Mouse (Mus musculus): ENCODE results near the gene Kirrel2. TPM values are rescaled to one million over a fixed set of nuclear protein-coding genes. Genes with fewer than 3 reads are reported as not detected.

Gene Kirrel2
- polyA plus RNA-seq, 1 experiment from 2014 or later: 1.3 TPM

GRCm38 (mm10) chr7:30429327-30429726, 28.2 kb downstream of the Kirrel2 start:
- Histone ChIP-seq H3K27me3 (no peaks in the 10 kb centered on the region), H3K9ac (no peak overlapping the region), H3K4me3 (replicated peaks) (no peak overlapping the region), H3K9me3 (replicated peaks) (no peaks in the 10 kb centered on the region), H3K27ac (replicated peaks) (no peak overlapping the region), H3K36me3 (peaks cover 15% of the 10 kb centered on the region), H3K4me2 (replicated peaks) (no peak overlapping the region), H3K4me1 (no peaks in the 10 kb centered on the region)
- ATAC-seq (ENCODE audit: insufficient number of reproducible peaks, low FRiP score, low TSS enrichment, low read depth): no peak

DNA sequence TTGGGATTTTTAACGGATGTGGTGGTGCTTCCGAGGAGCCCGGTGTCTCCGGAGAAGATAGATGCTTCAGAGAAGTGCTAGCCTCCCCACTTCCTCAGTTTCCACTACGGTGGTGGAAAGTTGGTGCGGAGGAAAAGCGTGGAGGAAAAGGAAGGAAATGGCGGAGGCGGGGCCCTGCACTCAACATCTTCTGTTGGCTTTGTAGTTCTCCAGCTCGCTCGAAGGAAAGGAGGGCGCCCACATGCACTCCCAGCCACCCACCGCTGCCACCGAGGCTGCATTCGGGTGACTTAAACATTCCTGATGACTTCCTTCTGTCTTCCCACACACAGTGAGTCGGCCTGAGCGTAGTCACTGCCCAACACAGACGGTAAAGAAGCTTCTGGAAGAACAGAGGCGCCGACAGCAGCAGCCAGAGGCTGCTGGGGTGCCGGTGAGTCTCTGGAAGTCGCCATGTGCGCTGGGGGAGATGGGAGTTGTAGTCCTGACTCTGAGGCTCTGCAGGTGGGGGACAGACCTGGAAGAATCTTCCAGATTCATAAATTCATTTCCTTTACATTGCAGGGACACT, 34.3 kb downstream of the Kirrel2 start:
- peak overlapping the region; percentile 95 for H3K4me2 ChIP-seq (replicated peaks)
- H3K9ac ChIP-seq: peak overlapping the region; percentile 44
- H3K9me3 ChIP-seq (replicated peaks): 0 out of 2 replicates have a peak, but pooled peaks cover 5% of the 10 kb centered on the region
- H3K4me3 ChIP-seq (replicated peaks): peak overlapping the region; percentile 63
- no peaks in the 10 kb centered on the region for H3K27me3 ChIP-seq
- peaks cover 18% of the 10 kb centered on the region for H3K4me1 ChIP-seq
- peaks cover 15% of the 10 kb centered on the region for H3K36me3 ChIP-seq
- WGBS: 33% methylated on average over 23 of the region's 23 CpGs
- no peak for ATAC-seq (ENCODE audit: insufficient number of reproducible peaks, low FRiP score, low TSS enrichment, low read depth)
- H3K27ac ChIP-seq (replicated peaks): peak overlapping the region; percentile 56; the same call in 1 of the 2 replicates

DNA sequence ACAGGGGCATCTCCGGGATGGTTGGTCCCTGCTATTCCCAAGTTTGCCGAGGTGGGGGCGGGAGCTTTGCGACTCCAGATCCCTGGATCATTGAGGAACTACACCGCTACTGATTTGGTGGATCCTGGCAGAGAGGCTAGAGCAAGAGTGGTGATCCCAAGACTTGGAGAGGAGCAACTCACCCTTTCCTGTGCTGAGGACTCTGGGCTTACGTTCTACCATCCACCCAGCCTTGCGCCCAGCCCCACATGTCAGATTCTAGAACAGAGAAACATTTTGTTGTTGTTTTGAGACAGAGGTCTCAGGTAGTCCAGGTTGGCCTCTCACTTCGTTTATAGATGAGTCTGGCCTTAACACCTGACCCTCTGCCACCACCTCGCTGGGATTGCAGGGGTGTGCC, 34.9 kb downstream of the Kirrel2 start:
- peak overlapping the region; percentile 63 for H3K4me3 ChIP-seq (replicated peaks)
- H3K9ac ChIP-seq: peak overlapping the region; percentile 44
- H3K27ac ChIP-seq (replicated peaks): peak overlapping the region; percentile 56; the same call in 1 of the 2 replicates
- 0 out of 2 replicates have a peak, but pooled peaks cover 5% of the 10 kb centered on the region for H3K9me3 ChIP-seq (replicated peaks)
- peaks cover 18% of the 10 kb centered on the region for H3K4me1 ChIP-seq
- WGBS: 9% methylated on average over 9 of the region's 9 CpGs
- H3K27me3 ChIP-seq: no peaks in the 10 kb centered on the region
- no peak for ATAC-seq (ENCODE audit: insufficient number of reproducible peaks, low FRiP score, low TSS enrichment, low read depth)
- H3K4me2 ChIP-seq (replicated peaks): peak overlapping the region; percentile 95
- peaks cover 15% of the 10 kb centered on the region for H3K36me3 ChIP-seq

GRCm38 (mm10) chr7:30421890-30422435, 35.5 kb downstream of the Kirrel2 start:
- Histone ChIP-seq H3K9me3 (replicated peaks) (0 out of 2 replicates have a peak, but pooled peaks cover 5% of the 10 kb centered on the region), H3K4me1 (peaks cover 18% of the 10 kb centered on the region), H3K9ac (peak overlapping the region; percentile 44), H3K4me3 (replicated peaks) (peak overlapping the region; percentile 63), H3K36me3 (peaks cover 15% of the 10 kb centered on the region), H3K4me2 (replicated peaks) (peak overlapping the region; percentile 95), H3K27ac (replicated peaks) (peak overlapping the region; percentile 55), H3K27me3 (no peaks in the 10 kb centered on the region)
- ATAC-seq (ENCODE audit: insufficient number of reproducible peaks, low FRiP score, low TSS enrichment, low read depth): peak; percentile 81
- WGBS: under 1% methylated on average over 45 of the region's 45 CpGs

DNA sequence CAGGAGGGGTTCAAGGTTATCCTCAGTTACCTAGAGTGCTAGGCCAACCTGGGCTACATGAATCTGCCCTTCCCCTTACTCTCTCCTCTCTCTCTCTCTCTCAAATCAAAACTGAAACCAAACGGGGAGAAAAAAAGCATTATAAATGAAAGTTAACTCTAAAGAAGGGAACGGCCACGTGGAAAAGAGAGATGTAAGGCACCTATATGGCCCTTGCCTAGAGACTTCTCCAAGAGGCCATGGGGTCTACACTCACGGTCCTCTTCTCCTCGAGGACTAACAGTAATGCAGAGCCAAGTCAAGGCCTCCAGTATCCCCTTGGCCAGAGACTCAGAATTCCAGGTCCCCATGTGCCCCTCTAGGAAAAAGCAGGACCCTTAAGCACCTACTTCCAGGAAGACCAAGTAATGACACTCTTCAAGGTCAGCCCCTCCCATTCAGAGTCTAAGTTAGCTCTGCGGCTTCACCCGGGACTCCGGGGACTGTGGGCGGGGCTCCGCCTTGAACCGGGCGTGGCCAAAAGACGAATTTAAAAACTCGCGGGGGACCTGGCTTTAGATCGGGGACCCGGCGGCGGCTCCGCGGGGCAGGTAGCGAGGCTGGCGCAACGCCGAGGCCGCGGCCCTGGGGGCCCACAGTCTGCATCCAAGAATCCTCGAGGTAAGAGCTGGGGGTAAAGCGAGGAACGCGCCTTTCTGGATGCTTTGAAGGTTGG, 36.2 kb downstream of the Kirrel2 start, which contains the start of gene Nfkbid:
Nfkbid (plus strand) TSS at position 558 of the 715 bp plus-strand sequence.
- no peak; the same call in 1 of the 2 replicates for ATAC-seq (ENCODE audit: insufficient number of reproducible peaks, low FRiP score, low TSS enrichment, low read depth)
- peaks cover 18% of the 10 kb centered on the region for H3K4me1 ChIP-seq
- H3K4me2 ChIP-seq (replicated peaks): peak within 1 kb of the TSS; percentile 95
- H3K27me3 ChIP-seq: no peaks in the 10 kb centered on the region
- peak within 1 kb of the TSS; percentile 63 for H3K4me3 ChIP-seq (replicated peaks)
- 0 out of 2 replicates have a peak, but pooled peaks cover 5% of the 10 kb centered on the region for H3K9me3 ChIP-seq (replicated peaks)
- peaks cover 10% of the 10 kb centered on the region for H3K36me3 ChIP-seq
- WGBS: 9% methylated on average over 31 of the region's 31 CpGs
- peak within 1 kb of the TSS; percentile 56 for H3K27ac ChIP-seq (replicated peaks)
- peak within 1 kb of the TSS; percentile 44 for H3K9ac ChIP-seq

DNA sequence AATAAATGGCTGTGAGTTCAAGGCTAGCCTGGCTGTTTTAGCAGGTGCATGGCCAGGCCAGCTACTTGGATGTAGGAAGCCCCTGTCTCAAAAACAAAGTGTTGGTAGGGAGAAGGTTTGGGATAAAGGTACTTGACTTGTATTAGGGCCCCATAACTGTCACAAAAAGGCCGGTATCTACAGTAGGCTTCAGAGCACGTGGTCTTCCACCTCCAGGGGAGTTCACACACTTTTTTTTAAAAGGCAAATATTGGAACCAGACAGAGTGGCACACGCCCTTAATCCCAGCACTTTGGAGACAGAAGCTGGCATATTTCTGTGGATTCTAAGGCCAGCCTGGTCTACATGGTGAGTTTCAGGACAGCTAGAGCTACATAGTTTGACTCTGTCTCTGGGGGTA, 36.8 kb downstream of the Kirrel2 start:
- Histone ChIP-seq H3K4me2 (replicated peaks) (no peak overlapping the region), H3K27ac (replicated peaks) (no peak overlapping the region), H3K9me3 (replicated peaks) (0 out of 2 replicates have a peak, but pooled peaks cover 5% of the 10 kb centered on the region), H3K36me3 (peaks cover 8% of the 10 kb centered on the region), H3K27me3 (no peaks in the 10 kb centered on the region), H3K9ac (no peak overlapping the region), H3K4me1 (peaks cover 18% of the 10 kb centered on the region), H3K4me3 (replicated peaks) (no peak overlapping the region)
- 73% methylated on average over 3 of the region's 3 CpGs for WGBS
- ATAC-seq (ENCODE audit: insufficient number of reproducible peaks, low FRiP score, low TSS enrichment, low read depth): no peak

GRCm38 (mm10) chr7:30419561-30420499, 37.7 kb downstream of the Kirrel2 start, which contains the start of gene Hcst:
Gene Hcst, minus strand, starts transcription at chr7:30419854.
- H3K27me3 ChIP-seq: no peaks in the 10 kb centered on the region
- no peak within 1 kb of the TSS for H3K27ac ChIP-seq (replicated peaks)
- peaks cover 18% of the 10 kb centered on the region for H3K4me1 ChIP-seq
- no peak within 1 kb of the TSS for H3K4me3 ChIP-seq (replicated peaks)
- H3K36me3 ChIP-seq: no peaks in the 10 kb centered on the region
- no peak within 1 kb of the TSS for H3K4me2 ChIP-seq (replicated peaks)
- WGBS: 70% methylated on average over 10 of the region's 10 CpGs
- ATAC-seq (ENCODE audit: insufficient number of reproducible peaks, low FRiP score, low TSS enrichment, low read depth): no peak
- H3K9ac ChIP-seq: no peak within 1 kb of the TSS
- H3K9me3 ChIP-seq (replicated peaks): 0 out of 2 replicates have a peak, but pooled peaks cover 5% of the 10 kb centered on the region

DNA sequence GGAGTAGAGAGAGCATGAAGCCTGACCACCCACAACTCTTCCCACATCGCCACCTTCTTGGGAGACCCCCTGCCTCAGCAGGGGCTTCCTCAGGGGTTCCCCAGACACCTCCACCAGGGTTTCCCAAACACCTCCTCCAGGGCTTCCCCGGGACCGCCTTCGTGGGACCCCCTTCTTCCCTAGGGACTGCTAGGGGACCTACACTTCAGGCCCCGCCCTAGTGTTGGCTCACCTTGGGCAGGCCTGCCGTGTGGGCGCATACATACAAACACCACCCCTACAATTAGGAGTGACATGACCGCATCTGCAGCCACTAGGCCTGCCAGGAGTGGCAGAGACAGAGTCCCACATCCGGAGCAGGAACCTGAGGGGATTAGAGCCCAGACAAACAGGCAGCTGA, 39.6 kb downstream of the Kirrel2 start:
- Histone ChIP-seq H3K9ac (no peak overlapping the region), H3K4me1 (peaks cover 11% of the 10 kb centered on the region), H3K27me3 (no peaks in the 10 kb centered on the region), H3K4me3 (replicated peaks) (no peak overlapping the region), H3K36me3 (no peaks in the 10 kb centered on the region), H3K27ac (replicated peaks) (no peak overlapping the region), H3K9me3 (replicated peaks) (0 out of 2 replicates have a peak, but pooled peaks cover 5% of the 10 kb centered on the region), H3K4me2 (replicated peaks) (no peak overlapping the region)
- no peak for ATAC-seq (ENCODE audit: insufficient number of reproducible peaks, low FRiP score, low TSS enrichment, low read depth)
- 74% methylated on average over 9 of the region's 9 CpGs for WGBS

DNA sequence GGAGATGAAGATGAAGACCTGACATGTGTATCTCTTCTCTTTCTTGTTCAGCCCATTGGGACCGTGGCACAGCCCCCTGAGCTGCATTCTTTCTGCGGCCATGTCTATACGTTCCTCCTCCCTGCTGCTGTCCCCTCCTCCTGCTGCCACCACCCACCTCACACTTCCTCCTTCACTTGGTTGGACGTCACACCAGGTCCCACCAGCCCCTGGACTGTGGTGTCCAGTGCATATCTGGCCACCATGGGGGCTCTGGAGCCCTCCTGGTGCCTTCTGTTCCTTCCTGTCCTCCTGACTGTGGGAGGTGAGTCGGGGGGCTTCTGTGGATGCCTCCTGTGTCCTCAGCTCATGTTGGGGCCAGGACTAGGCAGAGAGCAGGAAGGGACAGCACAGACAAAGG, 43.9 kb downstream of the Kirrel2 start, which contains the start of gene Tyrobp:
Tyrobp (plus strand) TSS at position 165 of the 400 bp plus-strand sequence.
- no peaks in the 10 kb centered on the region for H3K4me1 ChIP-seq
- H3K36me3 ChIP-seq: no peaks in the 10 kb centered on the region
- H3K4me2 ChIP-seq (replicated peaks): no peak within 1 kb of the TSS
- WGBS: 63% methylated on average over 5 of the region's 5 CpGs
- ATAC-seq (ENCODE audit: insufficient number of reproducible peaks, low FRiP score, low TSS enrichment, low read depth): no peak
- no peak within 1 kb of the TSS for H3K9ac ChIP-seq
- no peaks in the 10 kb centered on the region for H3K9me3 ChIP-seq (replicated peaks)
- H3K27ac ChIP-seq (replicated peaks): no peak within 1 kb of the TSS
- no peak within 1 kb of the TSS for H3K4me3 ChIP-seq (replicated peaks)
- no peaks in the 10 kb centered on the region for H3K27me3 ChIP-seq

DNA sequence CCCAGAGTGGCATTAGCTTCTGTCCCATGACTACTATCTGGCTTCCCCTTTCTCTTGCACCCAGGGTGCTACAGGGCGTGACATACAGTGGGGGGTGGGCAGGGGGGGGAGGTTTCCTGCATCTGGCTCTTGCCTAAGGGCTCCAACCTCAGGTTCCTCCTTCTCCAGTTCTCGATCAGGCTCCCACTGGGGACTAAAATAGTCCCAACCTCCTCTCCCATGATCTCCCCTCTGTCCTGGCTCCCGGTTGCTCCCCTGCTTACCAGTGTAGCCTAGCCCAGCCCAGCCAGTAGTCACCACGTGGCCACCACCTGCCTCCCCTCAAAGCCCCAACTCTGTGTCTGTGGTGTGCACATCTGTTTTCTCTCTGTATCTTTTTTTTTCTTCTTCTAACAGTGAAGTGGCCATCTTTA, 44.7 kb downstream of the Kirrel2 start:
- no peaks in the 10 kb centered on the region for H3K36me3 ChIP-seq
- H3K4me3 ChIP-seq (replicated peaks): no peak overlapping the region
- H3K4me1 ChIP-seq: no peaks in the 10 kb centered on the region
- no peaks in the 10 kb centered on the region for H3K27me3 ChIP-seq
- no peak for ATAC-seq (ENCODE audit: insufficient number of reproducible peaks, low FRiP score, low TSS enrichment, low read depth)
- 23% methylated on average over 4 of the region's 4 CpGs for WGBS
- H3K9ac ChIP-seq: no peak overlapping the region
- H3K9me3 ChIP-seq (replicated peaks): no peaks in the 10 kb centered on the region
- no peak overlapping the region for H3K27ac ChIP-seq (replicated peaks)
- no peak overlapping the region for H3K4me2 ChIP-seq (replicated peaks)
